Mouse (Mus musculus): ENCODE data around the gene Dtx3. TPM values are rescaled to one million over a fixed set of nuclear protein-coding genes. Genes with fewer than 3 reads are reported as not detected.

Gene Dtx3
- polyA plus RNA-seq, 1 experiment from 2014 or later = 138 TPM

- ATAC-seq (ENCODE audit: insufficient number of reproducible peaks, low FRiP score, low TSS enrichment, low read depth) = no peak
- 19% methylated on average over 3 of the region's 3 CpGs for WGBS
- H3K4me2 ChIP-seq (ENCODE audit: low read depth, severe bottlenecking) = peak overlapping the region; percentile 44; the same call in 1 of the 2 replicates
- no peaks in the 10 kb centered on the region for H3K36me3 ChIP-seq (ENCODE audit: control insufficient read depth, insufficient read depth, low read length)
- H3K4me1 ChIP-seq (ENCODE audit: control insufficient read depth, insufficient read depth, low read length) = peaks cover 22% of the 10 kb centered on the region
- no peak overlapping the region for H3K9ac ChIP-seq (ENCODE audit: low read length)
- H3K4me3 ChIP-seq (ENCODE audit: low read depth, low read length) = no peak overlapping the region
- no peaks in the 10 kb centered on the region for H3K9me3 ChIP-seq (ENCODE audit: control insufficient read depth, low read length)
- H3K27ac ChIP-seq (replicated peaks; ENCODE audit: low read depth, low read length) = no peak overlapping the region
- DNase-seq (ENCODE audit: low spot score) = no peak
- H3K27me3 ChIP-seq (ENCODE audit: control insufficient read depth, insufficient read depth, low read length) = peaks cover 42% of the 10 kb centered on the region
Observed at GRCm38 (mm10) chr10:127180695-127181047, 14.9 kb downstream of the Dtx3 start.

- 1% methylated on average over 34 of the region's 34 CpGs for WGBS
- Histone ChIP-seq H3K9me3 (ENCODE audit: control insufficient read depth, low read length) (no peaks in the 10 kb centered on the region), H3K4me1 (ENCODE audit: control insufficient read depth, insufficient read depth, low read length) (peaks cover 22% of the 10 kb centered on the region), H3K9ac (ENCODE audit: low read length) (no peak within 1 kb of the TSS; the same call in 1 of the 2 replicates), H3K27me3 (ENCODE audit: control insufficient read depth, insufficient read depth, low read length) (peaks cover 42% of the 10 kb centered on the region), H3K4me2 (ENCODE audit: low read depth, severe bottlenecking) (peak within 1 kb of the TSS; percentile 44), H3K36me3 (ENCODE audit: control insufficient read depth, insufficient read depth, low read length) (no peaks in the 10 kb centered on the region), H3K4me3 (ENCODE audit: low read depth, low read length) (peak within 1 kb of the TSS; percentile 27), H3K27ac (replicated peaks; ENCODE audit: low read depth, low read length) (no peak within 1 kb of the TSS)
- ATAC-seq (ENCODE audit: insufficient number of reproducible peaks, low FRiP score, low TSS enrichment, low read depth) = no peak
- DNase-seq (ENCODE audit: low spot score) = peak; percentile 57
Observed at GRCm38 (mm10) chr10:127179871-127180694, 15.4 kb downstream of the Dtx3 start, which contains the start of gene Slc26a10. Gene Slc26a10, minus strand, starts transcription at chr10:127180645.

- Histone ChIP-seq H3K4me3 (ENCODE audit: low read depth, low read length) (peak overlapping the region; percentile 15), H3K9ac (ENCODE audit: low read length) (no peak overlapping the region), H3K4me2 (ENCODE audit: low read depth, severe bottlenecking) (peak overlapping the region; percentile 45), H3K27me3 (ENCODE audit: control insufficient read depth, insufficient read depth, low read length) (peaks cover 42% of the 10 kb centered on the region), H3K4me1 (ENCODE audit: control insufficient read depth, insufficient read depth, low read length) (peaks cover 13% of the 10 kb centered on the region), H3K27ac (replicated peaks; ENCODE audit: low read depth, low read length) (no peak overlapping the region), H3K36me3 (ENCODE audit: control insufficient read depth, insufficient read depth, low read length) (no peaks in the 10 kb centered on the region), H3K9me3 (ENCODE audit: control insufficient read depth, low read length) (no peaks in the 10 kb centered on the region)
- WGBS = 3% methylated on average over 41 of the region's 41 CpGs
- DNase-seq (ENCODE audit: low spot score) = peak; percentile 41
- no peak for ATAC-seq (ENCODE audit: insufficient number of reproducible peaks, low FRiP score, low TSS enrichment, low read depth)
Observed at GRCm38 (mm10) chr10:127178286-127179027, 17.1 kb downstream of the Dtx3 start.

- Histone ChIP-seq H3K27me3 (ENCODE audit: control insufficient read depth, insufficient read depth, low read length) (peaks cover 42% of the 10 kb centered on the region), H3K9me3 (ENCODE audit: control insufficient read depth, low read length) (no peaks in the 10 kb centered on the region), H3K9ac (ENCODE audit: low read length) (no peak overlapping the region), H3K36me3 (ENCODE audit: control insufficient read depth, insufficient read depth, low read length) (no peaks in the 10 kb centered on the region), H3K4me1 (ENCODE audit: control insufficient read depth, insufficient read depth, low read length) (peaks cover 13% of the 10 kb centered on the region), H3K4me3 (ENCODE audit: low read depth, low read length) (peak overlapping the region; percentile 15), H3K4me2 (ENCODE audit: low read depth, severe bottlenecking) (peak overlapping the region; percentile 45), H3K27ac (replicated peaks; ENCODE audit: low read depth, low read length) (no peak overlapping the region)
- ATAC-seq (ENCODE audit: insufficient number of reproducible peaks, low FRiP score, low TSS enrichment, low read depth) (peak; percentile 45), DNase-seq (ENCODE audit: low spot score) (peak; percentile 93)
- under 1% methylated on average over 23 of the region's 23 CpGs for WGBS
Observed at GRCm38 (mm10) chr10:127177719-127178118, 17.8 kb downstream of the Dtx3 start.

GRCm38 (mm10) chr10:127177235-127177634, 18.3 kb downstream of the Dtx3 start:
- WGBS = 32% methylated on average over 9 of the region's 9 CpGs
- H3K4me2 ChIP-seq (ENCODE audit: low read depth, severe bottlenecking) = peak overlapping the region; percentile 45; the same call in 1 of the 2 replicates

GRCm38 (mm10) chr10:127176756-127177155, 18.8 kb downstream of the Dtx3 start:
- Histone ChIP-seq H3K36me3 (ENCODE audit: control insufficient read depth, insufficient read depth, low read length) (no peaks in the 10 kb centered on the region), H3K27ac (replicated peaks; ENCODE audit: low read depth, low read length) (no peak overlapping the region), H3K9ac (ENCODE audit: low read length) (no peak overlapping the region), H3K27me3 (ENCODE audit: control insufficient read depth, insufficient read depth, low read length) (peaks cover 42% of the 10 kb centered on the region), H3K9me3 (ENCODE audit: control insufficient read depth, low read length) (no peaks in the 10 kb centered on the region), H3K4me3 (ENCODE audit: low read depth, low read length) (no peak overlapping the region), H3K4me1 (ENCODE audit: control insufficient read depth, insufficient read depth, low read length) (peaks cover 13% of the 10 kb centered on the region), H3K4me2 (ENCODE audit: low read depth, severe bottlenecking) (peak overlapping the region; percentile 30; the same call in 1 of the 2 replicates)
- DNase-seq (ENCODE audit: low spot score) = no peak
- WGBS = 4% methylated on average over 7 of the region's 7 CpGs
- no peak for ATAC-seq (ENCODE audit: insufficient number of reproducible peaks, low FRiP score, low TSS enrichment, low read depth)

More at GRCm38 (mm10) chr10:127177235-127177634, 18.3 kb downstream of the Dtx3 start:
- Histone ChIP-seq H3K27ac (replicated peaks; ENCODE audit: low read depth, low read length) (no peak overlapping the region), H3K27me3 (ENCODE audit: control insufficient read depth, insufficient read depth, low read length) (peaks cover 42% of the 10 kb centered on the region), H3K9ac (ENCODE audit: low read length) (no peak overlapping the region), H3K4me1 (ENCODE audit: control insufficient read depth, insufficient read depth, low read length) (peaks cover 13% of the 10 kb centered on the region), H3K36me3 (ENCODE audit: control insufficient read depth, insufficient read depth, low read length) (no peaks in the 10 kb centered on the region), H3K4me3 (ENCODE audit: low read depth, low read length) (peak overlapping the region; percentile 15; the same call in 1 of the 2 replicates), H3K9me3 (ENCODE audit: control insufficient read depth, low read length) (no peaks in the 10 kb centered on the region)
- DNase-seq (ENCODE audit: low spot score) (no peak), ATAC-seq (ENCODE audit: insufficient number of reproducible peaks, low FRiP score, low TSS enrichment, low read depth) (no peak)

GRCm38 (mm10) chr10:127176228-127176627, 19.3 kb downstream of the Dtx3 start:
- Histone ChIP-seq H3K36me3 (ENCODE audit: control insufficient read depth, insufficient read depth, low read length) (no peaks in the 10 kb centered on the region), H3K9ac (ENCODE audit: low read length) (no peak overlapping the region), H3K27ac (replicated peaks; ENCODE audit: low read depth, low read length) (no peak overlapping the region), H3K9me3 (ENCODE audit: control insufficient read depth, low read length) (no peaks in the 10 kb centered on the region), H3K4me1 (ENCODE audit: control insufficient read depth, insufficient read depth, low read length) (peaks cover 13% of the 10 kb centered on the region), H3K4me2 (ENCODE audit: low read depth, severe bottlenecking) (no peak overlapping the region), H3K4me3 (ENCODE audit: low read depth, low read length) (no peak overlapping the region), H3K27me3 (ENCODE audit: control insufficient read depth, insufficient read depth, low read length) (peaks cover 41% of the 10 kb centered on the region)
- 47% methylated on average over 3 of the region's 3 CpGs for WGBS
- no peak for ATAC-seq (ENCODE audit: insufficient number of reproducible peaks, low FRiP score, low TSS enrichment, low read depth)
- DNase-seq (ENCODE audit: low spot score) = no peak

GRCm38 (mm10) chr10:127174170-127174569, 21.4 kb downstream of the Dtx3 start:
- no peaks in the 10 kb centered on the region for H3K9me3 ChIP-seq (ENCODE audit: control insufficient read depth, low read length)
- no peak overlapping the region for H3K27ac ChIP-seq (replicated peaks; ENCODE audit: low read depth, low read length)
- no peaks in the 10 kb centered on the region for H3K36me3 ChIP-seq (ENCODE audit: control insufficient read depth, insufficient read depth, low read length)
- ATAC-seq (ENCODE audit: insufficient number of reproducible peaks, low FRiP score, low TSS enrichment, low read depth) (no peak), DNase-seq (ENCODE audit: low spot score) (no peak)
- H3K4me1 ChIP-seq (ENCODE audit: control insufficient read depth, insufficient read depth, low read length) = peaks cover 13% of the 10 kb centered on the region
- H3K27me3 ChIP-seq (ENCODE audit: control insufficient read depth, insufficient read depth, low read length) = peaks cover 38% of the 10 kb centered on the region
- no peak overlapping the region for H3K4me2 ChIP-seq (ENCODE audit: low read depth, severe bottlenecking)
- H3K4me3 ChIP-seq (ENCODE audit: low read depth, low read length) = no peak overlapping the region
- H3K9ac ChIP-seq (ENCODE audit: low read length) = no peak overlapping the region
- 87% methylated on average over 7 of the region's 7 CpGs for WGBS

All from limb, embryonic 11.5 days (tissue).